Mouse (Mus musculus) cortical plate, adult 2 months (tissue): ENCODE results near the gene Efcc1.

Source experiments
- CTCF ChIP-seq: fragments of 200-500 bp; IDR thresholded peaks from 2 replicates; pipeline ENCODE4 v1.5.1; 2011; ENCODE audit warnings: mild to moderate bottlenecking, control low read depth, low read length; ENCODE audit not compliant: insufficient read depth; ENCODE audit errors: extremely low read depth
- POLR2A ChIP-seq: fragments of 200-500 bp; IDR thresholded peaks from 2 replicates; pipeline ENCODE4 v1.6.1; 2011; ENCODE audit warnings: mild to moderate bottlenecking, low read length, control low read depth; ENCODE audit not compliant: insufficient read depth; ENCODE audit errors: extremely low read depth

- no peak for TF ChIP-seq POLR2A
- no peak for TF ChIP-seq CTCF
Measured at GRCm38 (mm10) chr6:87740496-87740895, 9.8 kb downstream of the Efcc1 start.
